Mouse (Mus musculus): ENCODE data around the gene C530008M17Rik.

DNA sequence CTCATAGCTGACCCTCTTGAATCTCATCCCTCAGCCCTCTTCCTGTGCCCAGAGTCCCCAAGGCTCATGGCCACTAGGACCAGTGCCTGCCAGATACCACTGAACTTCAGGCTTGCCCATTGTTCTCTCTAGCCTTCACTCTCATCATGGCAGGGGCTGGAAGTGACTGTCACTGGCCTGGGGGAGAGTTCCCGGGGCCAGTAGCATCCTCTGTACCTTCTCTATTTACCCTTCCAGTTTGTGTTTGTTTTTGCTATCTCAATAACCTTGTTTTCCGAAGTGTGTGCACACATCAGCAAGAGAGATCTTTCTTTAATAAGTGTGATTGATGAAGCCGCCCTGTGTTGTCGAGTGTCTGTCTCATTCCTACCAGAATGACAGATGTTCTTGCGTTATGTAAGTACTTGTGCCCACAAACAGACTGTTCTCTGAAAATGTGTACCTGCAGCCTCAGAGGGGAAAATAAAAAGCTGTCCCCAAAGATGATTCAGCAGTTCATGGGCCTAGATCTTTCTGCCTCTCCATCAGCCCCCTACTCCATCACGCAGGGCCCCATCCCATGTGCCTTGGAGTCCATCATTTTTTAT is 76.8 kb downstream of the C530008M17Rik start:
- TF ChIP-seq ZC3H11A (IDR thresholded peaks at IDR 0.05; ENCODE audit: low read depth, low read length) = no peak
- no peak for TF ChIP-seq MAX (IDR thresholded peaks at IDR 0.05; ENCODE audit: low read length)
- TF ChIP-seq CTCF (IDR thresholded peaks at IDR 0.05 in 2 of 3, conservative IDR thresholded peaks at IDR 0.05 in 1 of 3; ENCODE audit: control insufficient read depth in 1 of 3, insufficient read depth in 1 of 3, low read depth in 2 of 3, low read length in 3 of 3, poor library complexity in 1 of 3, severe bottlenecking in 1 of 3) = no peak
- TF ChIP-seq MYC (IDR thresholded peaks at IDR 0.05; ENCODE audit: low read depth, low read length) = no peak
- no peak for TF ChIP-seq POLR2A (IDR thresholded peaks at IDR 0.05; ENCODE audit: control insufficient read depth in 1 of 2, insufficient read depth in 1 of 2, low read depth in 1 of 2, low read length in 2 of 2, poor library complexity in 1 of 2)
- TF ChIP-seq ETS1 (IDR thresholded peaks at IDR 0.05; ENCODE audit: low read depth, low read length) = no peak
- no peak for TF ChIP-seq USF1 (IDR thresholded peaks at IDR 0.05; ENCODE audit: low read depth, low read length)
- no peak for TF ChIP-seq EP300 (IDR thresholded peaks at IDR 0.05; ENCODE audit: low read depth in 1 of 2, low read length in 2 of 2)
- TF ChIP-seq CHD2 (IDR thresholded peaks at IDR 0.05; ENCODE audit: low read length) = no peak
- TF ChIP-seq KAT2A (conservative IDR thresholded peaks at IDR 0.05; ENCODE audit: low read depth, low read length) = no peak
